Mouse (Mus musculus) urinary bladder, postnatal 14 days (tissue): ENCODE measurements at regions not wholly inside any gene's neighbourhood (a gene's known extent, or its start where the extent isn't known, plus 50 kb on each side); places are given as distances from the start of the nearest gene placed in this dataset.

ENCODE experiments used
- DNase-seq: peaks from one replicate; pipeline ENCODE4 v3.0.0; 2021; ENCODE audit warnings: low spot score

DNA sequence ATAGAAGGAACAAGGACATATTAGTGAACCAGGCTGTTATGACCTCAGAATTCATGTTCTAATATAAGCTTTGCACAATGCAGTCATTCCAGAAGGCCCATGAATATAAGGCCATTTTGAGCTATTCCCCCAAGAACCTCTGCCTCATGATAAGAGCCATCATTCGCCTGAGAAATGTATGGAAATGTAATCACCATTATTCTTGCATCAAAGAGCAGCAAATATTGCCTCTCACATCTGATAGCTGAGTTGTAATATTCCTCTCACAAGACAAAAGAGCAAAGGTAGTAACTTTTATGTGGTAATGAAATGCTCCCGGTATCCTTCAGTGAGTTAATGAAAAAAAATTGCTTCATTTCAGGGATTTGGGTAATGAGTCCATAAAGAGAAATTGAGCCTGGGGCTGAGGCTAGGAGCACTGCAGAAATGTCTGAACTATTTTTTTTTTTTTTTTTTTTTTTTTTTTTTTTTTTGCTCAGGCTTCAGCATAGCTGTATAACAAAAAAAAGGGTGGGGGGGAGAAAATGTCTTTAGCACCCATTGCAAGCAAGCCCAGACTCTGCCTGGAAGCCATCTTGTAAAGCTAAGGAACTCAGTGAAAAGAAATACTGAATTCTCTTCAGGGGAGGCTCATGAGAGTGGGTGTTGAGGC, 210.4 kb upstream of the Atp2b1 start:
- DNase-seq = no peak

DNA sequence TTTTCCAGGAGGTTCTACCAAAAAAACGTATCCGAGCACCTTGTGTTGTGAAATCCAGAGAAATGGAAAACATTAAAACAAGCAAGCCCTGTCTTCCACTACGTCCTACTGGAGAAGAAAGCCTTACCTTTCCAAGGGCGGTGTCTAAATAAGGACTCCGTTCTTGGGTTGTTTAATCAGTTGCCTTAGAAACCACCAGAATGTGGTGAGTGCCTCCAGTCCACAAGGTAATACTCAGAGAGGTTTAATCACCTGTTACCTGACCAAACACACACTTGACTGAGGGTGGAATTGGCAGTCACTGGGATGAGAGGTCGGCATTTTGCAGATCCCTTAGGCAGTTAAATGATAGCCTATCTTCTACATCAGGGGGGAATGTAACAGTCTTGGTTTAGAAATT, 209.6 kb upstream of the Atp2b1 start:
- DNase-seq = no peak

DNA sequence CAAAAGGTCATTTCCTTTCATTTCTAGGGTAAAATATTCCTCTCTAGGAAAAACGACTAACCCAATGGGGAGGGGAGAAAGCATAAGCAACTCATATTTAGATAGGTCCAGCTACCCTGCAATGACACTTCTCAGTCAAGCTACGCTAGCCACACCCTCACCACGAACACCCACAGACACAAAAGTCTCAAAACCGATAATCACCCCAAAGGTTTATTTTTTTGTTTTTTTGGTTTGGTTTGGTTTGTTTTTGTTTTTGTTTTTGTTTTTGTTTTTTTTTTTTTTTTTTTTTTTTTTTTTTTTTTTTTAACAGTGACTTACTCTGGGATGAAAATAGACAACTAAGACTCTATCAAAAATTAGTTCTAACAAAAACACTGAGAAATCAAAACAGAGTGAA, 196.3 kb upstream of the Atp2b1 start:
- DNase-seq = no peak

GRCm38 (mm10) chr10:98718706-98719105, 195.5 kb upstream of the Atp2b1 start:
- DNase-seq = no peak

DNA sequence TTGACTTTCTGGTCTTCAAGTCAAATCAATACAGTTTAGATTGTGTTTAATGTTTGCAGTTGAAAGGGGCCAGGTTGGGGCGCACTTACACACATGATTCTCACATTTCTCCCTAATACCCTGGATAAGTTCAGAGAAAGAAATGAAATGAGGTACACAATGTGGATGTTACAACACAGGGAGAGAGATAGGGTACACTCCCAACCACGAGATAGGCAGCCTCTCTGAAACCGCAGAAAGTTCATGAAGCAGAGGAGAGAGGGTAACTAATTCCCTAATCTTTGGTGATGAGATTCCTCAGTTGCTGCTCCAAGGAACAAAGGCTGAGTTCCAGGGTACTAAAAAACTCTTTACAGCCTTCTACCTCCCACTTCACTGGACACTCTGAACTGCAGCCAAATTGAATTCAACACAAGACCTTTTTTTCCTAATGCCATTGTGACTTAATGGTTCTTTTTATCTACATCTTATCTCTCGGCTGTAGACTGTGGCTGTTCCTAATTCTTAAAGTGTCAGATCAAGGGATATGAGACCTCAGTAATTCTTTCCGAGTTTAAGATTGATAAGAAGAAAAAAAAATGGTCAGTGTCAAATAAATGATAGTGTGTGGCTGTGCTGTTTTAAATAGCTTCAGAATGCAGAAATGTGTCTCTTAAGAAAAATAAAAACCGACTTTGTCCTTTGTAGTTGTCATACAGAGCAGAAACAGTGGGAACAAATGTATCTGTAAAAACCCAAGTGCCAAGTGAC, 193.8 kb upstream of the Atp2b1 start:
- DNase-seq = no peak

GRCm38 (mm10) chr10:98725110-98725509, 189.1 kb upstream of the Atp2b1 start:
- DNase-seq = no peak

- DNase-seq = no peak
Observed at GRCm38 (mm10) chr10:98727130-98727529, 187.1 kb upstream of the Atp2b1 start.

DNA sequence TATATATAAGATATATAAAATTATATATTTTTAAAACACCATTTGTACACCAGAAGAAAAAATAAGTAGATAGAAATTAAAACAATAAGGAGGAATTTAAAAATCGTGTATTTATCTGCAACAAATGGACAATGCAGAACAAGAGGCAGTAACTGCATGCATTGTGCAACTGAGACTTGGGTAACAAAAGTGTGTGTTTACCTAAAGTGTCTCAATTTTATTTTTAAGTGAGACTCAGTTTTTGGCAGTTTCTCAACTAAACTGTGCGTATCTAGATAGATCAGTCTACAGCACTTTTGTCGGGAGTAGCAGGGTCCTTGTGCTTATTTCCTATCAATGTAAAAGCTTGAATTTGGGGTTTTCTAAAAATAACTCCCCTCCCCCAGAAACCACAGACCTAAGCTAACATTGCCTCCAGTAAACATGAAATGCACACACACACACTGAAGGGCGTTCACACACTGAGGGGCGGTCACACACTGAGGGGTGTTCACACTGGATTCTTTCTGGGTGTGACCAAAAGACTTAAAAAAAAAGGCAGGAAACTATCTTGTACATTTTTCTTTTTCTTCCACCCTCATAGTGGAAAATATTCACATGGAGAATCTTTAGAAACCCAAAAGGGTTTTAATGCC, 185.7 kb upstream of the Atp2b1 start:
- no peak for DNase-seq

- no peak for DNase-seq
Observed at GRCm38 (mm10) chr10:98733950-98734585, 180.1 kb upstream of the Atp2b1 start.

DNA sequence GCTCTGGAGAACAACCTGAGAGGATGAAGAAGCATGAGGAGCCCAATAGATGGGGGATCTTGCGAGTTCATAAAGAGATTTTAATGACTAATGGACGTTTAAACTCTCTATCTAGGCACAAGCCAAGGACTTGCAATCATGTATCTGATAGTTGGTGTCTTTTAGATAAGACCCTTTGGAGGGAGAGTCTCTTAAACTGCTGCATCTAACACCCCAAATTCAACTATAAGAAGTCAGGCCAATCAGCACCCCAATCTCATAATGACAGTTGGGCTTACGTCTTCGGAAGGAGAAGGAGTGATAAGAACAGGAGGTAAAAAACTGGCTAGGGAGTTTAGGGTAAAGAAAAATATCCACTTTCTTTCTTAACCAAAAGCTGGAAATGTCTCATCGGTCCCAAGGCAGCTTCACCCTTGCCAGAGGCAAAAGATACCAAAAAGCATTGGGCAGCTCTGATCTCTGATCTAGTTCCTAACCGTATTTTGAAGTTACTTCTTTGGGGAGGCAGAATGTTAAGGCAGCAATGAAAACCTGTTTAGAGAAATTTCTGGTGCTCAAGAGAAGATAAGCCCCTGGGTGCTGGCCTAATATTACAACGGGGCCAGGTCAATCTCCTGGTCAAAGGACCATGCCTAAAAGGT, 173.6 kb upstream of the Atp2b1 start:
- no peak for DNase-seq

GRCm38 (mm10) chr10:98741398-98741797, 172.8 kb upstream of the Atp2b1 start:
- DNase-seq = peak; percentile 12

DNA sequence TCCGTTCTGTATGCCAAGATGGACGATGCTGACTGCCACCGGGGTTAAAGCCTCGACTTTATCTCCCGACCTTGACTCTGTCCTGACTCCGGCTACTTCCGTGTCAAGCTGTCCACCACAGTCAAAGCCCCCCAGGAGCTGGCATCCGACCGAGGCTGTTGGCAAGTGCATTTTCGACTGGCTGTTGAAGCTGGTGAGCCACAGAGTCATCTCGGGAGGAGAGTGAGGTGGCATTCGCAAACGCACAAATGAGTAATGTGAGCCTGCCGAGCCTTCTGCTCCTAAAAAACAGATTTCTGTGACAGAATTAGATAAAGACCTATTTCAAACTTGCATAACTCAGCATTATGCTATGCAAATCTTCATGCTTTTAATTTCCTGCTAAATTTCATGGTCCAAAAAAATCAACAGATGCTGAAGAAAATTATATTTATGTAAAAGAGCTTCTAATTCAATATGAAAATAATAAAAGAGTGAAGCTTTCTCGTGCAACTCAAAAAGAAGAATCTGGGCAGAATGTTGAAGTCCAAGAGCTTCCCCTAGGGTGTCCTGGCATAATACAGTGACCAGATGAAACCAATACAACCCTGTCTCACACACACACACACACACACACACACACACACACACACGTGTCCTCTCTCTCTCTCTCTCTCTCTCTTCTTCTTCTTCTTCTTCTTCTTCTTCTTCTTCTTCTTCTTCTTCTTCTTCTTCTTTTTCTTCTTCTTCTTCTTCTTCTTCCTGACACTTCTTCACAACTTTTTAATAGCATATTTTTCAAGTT, 171.2 kb upstream of the Atp2b1 start:
- no peak for DNase-seq

- DNase-seq = peak; percentile 10
Observed at GRCm38 (mm10) chr10:98744246-98744645, 170.0 kb upstream of the Atp2b1 start.

DNA sequence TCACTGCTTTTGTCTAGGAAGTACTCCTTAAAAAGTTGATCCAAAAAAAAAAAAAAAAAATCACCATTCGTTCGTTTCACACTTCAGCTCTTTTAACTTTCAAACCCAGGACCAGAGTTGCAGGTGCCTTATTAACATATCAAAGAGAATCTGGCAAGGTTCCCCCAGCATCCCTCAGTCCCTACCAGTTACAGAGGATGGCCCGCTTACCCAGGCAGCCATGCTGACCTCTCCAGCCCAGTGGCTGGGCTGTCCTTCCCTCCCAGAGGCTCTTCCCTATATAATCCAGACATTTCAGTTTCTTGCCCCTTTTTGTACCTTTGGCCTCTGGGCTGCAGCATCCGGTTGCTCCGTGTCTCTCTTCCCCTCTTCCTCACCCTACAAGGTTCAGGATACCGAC, 169.5 kb upstream of the Atp2b1 start:
- no peak for DNase-seq

DNA sequence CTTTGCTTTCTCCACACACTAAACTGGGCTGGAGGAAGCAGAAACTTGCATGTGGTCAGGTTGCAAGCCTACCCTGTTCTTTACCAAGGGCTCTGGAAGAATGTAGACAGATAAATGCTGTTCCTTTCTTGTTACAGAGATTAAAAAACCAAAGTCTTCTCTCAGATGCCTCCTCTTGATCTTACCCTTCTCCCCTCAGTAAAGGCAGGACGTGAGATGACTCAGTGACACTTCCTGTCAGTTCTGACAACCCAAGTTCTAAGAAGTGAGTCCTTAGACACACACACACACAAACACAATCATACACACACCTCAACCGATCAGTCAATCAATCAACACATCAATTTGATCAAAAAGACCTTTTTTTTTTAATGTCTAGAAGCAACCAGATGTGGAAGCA, 168.8 kb upstream of the Atp2b1 start:
- DNase-seq = no peak

GRCm38 (mm10) chr10:98745861-98746260, 168.3 kb upstream of the Atp2b1 start:
- DNase-seq = no peak

DNA sequence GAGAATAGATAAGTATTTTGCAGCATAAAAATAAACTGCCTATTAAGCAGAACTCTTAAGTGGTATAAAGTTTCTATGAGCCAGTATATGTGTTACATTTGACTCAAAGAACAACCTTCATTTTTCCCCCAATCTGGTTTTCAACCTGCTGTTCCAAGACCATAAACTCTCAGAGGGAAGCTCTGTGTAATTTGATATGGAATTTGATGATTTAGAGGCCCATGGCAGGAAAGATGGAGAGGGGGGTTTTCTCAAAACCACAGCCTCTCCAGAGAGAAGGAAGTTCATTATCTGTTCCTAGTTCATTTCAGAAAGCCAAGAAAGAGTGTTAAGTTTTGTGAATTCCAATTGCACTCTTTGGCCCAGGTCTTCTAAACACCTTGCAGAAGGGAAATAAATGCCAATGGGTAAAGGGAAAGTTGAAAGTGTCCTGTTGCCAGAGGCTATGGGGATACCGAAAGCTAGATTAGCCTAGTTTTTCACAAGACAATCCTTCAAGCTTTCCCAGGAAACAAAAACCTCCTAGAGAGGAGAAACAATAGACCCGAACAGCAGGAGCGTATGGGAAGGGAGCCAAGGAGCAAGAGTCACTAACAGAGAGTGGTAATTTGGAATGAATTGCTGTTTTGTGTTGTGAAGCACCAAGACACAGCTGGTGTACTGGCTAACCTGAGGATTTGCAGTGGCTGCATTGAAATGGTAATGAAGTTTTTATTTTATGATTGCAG, 165.2 kb upstream of the Atp2b1 start:
- DNase-seq = no peak

DNA sequence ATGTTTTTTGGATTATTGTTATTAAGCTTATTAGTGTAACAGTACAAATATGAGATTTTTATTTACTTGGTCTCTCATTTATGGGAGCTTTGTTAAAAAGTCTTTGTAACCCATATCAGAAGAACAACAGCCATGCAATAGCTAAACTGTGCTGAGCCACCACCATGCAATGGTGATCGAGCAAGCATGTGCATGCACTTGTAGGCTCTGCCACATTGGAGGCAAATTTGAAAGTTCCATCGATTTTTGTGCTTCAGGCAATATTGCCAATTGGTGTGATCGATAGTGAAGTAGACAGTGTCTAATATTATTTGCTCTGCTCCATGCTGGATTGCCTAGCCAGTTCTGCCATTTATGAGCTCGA, 164.6 kb upstream of the Atp2b1 start:
- DNase-seq = no peak

DNA sequence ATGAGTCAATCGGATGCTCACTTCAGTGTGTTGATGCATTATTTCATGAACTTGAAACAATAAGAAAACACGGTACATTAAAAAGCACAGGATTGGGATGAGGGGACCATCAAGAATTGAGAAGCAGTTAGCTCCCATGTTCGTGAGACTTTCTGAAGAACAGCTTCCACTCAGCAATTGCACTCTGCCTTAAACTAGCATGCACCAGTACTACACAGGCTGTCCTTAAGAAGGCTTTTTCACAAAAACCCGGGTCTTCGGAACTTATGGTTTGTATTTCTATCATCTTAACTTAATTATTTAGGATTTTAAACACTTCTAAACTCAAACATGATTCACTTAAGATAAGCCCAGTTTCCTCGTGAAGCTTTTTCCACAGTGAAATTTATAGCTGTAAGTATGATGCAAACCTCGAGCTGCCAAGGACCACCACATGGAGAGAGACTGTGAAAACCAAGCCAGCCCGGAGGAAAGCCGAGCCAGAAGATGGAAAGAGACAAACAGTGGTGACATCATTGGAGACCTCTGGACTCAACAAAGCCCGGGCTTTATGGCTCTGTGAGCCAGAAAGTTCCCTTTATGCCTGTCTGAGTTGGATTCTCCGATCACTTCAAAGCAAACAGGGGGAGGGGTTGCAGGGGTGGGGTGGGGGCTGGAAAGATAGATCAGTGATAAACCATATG, 162.7 kb upstream of the Atp2b1 start:
- DNase-seq = peak; percentile 22

DNA sequence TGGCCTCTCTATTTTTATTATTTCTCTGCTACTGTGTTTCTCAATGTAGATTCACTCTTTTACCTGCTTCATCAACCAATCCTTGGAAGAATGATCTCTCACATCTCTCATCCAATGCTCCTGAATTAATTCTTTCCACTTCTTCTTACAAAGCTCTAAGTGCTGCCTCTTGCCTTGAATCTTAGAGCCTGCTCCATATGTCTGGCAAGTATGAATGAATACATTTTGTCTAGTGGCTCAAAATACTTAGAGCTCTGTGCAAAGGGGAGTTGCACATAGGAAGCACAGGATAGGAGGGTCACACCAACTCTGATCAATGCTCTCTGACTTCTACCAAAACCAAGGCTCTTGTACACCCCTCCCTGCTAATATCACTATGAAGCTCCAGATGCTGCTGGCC, 153.1 kb upstream of the Atp2b1 start:
- DNase-seq = no peak
